Mouse (Mus musculus): ENCODE data around the gene Cd28. TPM values are rescaled to one million over a fixed set of nuclear protein-coding genes. Genes with fewer than 3 reads are reported as not detected.

Gene Cd28
- total RNA-seq, 2 experiments from 2014 or later = 1.3 to 5.9 TPM

DNA sequence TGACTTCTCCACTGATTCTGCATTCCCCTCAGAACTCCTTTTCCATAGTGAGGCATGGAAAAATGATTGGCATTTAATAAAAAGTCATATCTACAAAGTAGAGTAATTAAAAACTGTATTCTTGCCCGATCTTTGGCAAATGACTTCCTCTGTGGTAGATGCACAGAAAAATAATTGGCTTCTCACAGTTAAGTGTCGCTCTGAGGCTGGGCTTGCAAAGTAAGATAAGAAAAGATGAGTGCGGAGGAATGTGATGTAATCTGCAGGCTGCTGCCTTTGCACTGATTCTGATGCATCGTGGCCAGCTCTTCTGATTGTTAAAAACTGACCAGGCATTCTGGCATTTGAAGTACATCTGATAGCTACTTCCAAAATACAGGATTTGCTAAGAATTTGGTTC, 32.3 kb downstream of the Cd28 start:
- no peak for ATAC-seq (replicated peaks; ENCODE audit: low FRiP score, poor library complexity, severe bottlenecking)

DNA sequence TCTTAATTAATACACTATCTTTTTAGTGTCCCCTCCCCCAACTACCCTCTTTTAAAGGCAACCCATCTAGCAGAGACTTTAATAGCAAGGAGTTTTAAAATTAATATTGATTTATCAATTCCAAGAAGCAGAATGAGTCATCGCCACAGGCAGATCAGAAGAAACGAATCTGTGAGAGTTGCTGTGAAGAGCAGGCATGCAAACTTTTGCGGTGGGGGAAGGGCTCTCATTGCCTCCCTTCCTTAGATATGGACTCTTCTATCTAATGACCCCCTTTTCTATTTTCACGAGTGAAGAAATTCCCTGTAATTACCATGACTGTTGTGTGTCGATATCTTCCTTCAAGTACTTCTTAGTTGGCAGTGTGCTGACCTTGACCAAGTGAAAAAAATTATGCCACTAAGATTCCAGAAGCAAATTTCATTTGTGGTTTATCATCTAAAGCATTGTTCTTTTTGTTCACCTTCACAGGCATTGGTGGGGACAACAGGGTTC, 32.8 kb downstream of the Cd28 start:
- ATAC-seq (replicated peaks; ENCODE audit: low FRiP score, poor library complexity, severe bottlenecking) = no peak

DNA sequence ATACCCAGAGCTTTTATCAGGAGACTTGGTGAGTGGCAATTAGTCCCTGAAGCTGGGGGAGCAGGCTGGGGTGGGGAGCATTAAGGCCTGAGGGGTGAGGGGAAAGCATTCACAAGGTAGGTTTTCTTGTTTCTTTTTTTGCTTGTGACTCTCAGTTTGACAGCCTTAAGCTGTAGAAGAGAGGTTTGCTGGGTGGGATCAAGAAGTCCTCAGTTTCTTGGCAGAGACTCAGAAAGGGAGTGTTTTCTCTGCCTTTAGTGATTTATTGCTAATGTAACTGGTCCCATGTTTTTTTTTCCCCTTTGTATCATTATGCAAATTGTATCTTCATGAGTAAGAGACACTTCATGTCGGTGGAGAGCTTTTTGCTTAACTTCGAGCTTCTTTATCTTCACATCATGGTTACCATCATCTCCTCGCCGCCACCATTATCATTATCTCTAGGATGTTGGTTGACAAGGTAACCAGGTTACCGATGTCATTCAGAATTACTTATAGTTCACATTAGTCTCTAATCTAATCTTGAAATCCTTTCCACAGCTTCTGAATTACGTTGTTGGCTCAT, 33.7 kb downstream of the Cd28 start:
- no peak for ATAC-seq (replicated peaks; ENCODE audit: low FRiP score, poor library complexity, severe bottlenecking)

DNA sequence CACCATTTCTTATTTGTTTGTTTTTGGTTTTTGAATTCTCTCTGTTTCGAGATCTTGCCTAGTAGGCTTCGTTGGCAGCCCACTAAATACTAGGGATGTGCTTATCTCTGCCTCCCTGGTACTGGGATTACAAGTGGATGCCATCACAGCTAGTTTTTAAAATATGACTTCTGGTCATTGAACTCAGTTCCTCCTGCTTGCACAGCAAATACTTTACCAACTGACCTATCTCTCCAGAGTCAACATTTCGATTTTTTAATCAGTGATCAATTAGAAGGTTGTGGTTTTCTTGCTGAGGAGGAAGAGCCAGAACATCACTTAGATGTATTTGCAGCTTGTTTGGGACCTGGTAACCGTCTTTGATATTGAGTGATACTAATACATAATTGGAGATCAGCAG, 34.4 kb downstream of the Cd28 start:
- no peak for ATAC-seq (replicated peaks; ENCODE audit: low FRiP score, poor library complexity, severe bottlenecking)

DNA sequence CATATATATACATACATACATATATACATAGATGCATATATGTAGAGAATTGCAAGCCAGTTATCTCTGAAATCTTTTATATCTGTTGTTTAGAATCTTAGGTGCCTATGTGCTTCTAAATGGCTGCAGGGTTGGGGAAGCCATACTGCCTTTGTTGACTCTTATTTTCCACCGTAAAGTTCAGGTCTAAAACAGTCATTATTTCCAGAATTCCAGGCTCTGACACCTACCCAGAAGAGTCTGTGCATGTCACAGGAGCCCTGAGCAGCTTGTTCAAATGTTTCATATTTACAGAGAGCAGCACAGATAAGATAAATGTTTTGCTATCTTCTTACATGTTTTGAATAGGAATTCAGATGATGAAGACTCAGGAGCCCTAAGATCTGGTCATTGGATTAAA, 36.4 kb downstream of the Cd28 start:
- ATAC-seq (replicated peaks; ENCODE audit: low FRiP score, poor library complexity, severe bottlenecking) = no peak

DNA sequence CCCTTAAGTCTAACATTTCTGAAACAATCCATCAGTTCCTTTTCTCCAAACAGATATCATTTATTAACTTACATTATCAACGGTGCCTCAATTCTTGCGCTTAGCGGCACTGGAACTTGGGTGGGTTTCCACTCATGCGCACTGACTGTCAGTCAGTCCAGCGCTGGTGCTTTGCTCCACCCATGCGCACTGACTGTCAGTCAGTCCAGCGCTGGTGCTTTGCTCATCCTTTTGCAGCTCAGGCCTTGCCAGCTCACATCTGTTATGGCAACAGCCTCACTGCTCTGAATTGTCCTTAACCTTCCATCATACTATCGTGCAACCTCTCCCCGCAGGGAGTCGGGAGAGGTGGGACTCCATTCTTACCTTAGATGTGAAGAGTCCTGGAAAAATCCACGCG, 37.4 kb downstream of the Cd28 start:
- ATAC-seq (replicated peaks; ENCODE audit: low FRiP score, poor library complexity, severe bottlenecking) = no peak

DNA sequence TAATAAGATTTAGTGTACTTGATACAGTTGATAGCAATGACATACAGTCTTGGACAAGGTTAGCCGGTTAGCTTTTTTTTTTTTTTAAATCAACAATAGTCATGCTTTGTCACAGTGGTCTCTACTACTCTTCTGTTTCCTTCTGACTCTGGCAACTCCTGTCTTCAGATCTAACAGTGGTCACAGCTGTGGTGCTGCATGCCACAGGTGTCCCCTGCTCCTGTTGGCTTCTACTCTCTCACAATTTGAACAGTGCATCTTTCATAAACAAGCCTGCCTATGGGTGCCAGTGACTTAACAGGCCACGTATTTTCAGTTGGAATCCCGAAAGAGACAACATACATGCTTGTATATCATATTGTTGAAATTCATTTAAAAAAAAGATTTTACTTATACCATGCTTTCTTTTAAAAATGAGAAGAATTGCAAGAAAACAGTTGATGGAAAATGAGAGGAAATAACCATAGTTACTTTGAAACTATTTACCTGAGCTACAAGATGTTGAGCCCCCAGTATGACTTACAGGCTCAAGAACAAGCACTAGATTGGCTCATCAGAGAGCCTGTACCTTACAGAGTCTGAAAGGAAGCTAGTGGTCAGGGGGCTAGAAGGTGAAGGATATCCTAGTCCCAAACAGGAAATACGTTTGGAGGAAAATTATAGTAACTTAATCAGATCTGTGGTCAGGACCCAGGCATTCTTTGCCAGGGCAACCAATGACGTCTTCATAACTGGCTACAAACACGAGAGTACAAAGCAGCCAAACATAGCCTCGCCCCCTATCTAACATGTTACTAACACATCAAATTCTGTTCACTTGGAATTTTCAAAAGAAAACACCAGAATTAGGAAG, 39.0 kb downstream of the Cd28 start:
- ATAC-seq (replicated peaks; ENCODE audit: low FRiP score, poor library complexity, severe bottlenecking) = no peak

DNA sequence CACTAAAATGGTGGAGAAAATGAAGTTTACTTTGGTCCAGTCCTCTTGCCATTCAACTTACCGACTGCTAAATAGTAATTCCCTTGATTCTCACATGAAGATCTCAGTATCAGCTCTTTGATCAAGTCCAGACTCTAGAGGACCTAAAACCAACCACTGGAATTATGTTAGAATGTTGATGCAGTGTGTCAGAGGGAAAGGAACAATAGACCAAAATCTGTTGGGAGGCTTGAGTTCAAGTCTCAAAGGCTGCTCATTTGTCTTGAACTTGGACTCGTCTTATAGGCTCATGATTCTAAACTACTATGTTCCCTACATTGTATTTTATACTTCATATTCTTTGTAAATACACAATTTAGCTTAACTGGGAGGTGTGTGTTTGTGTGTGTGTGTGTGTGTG, 41.0 kb downstream of the Cd28 start:
- ATAC-seq (replicated peaks; ENCODE audit: low FRiP score, poor library complexity, severe bottlenecking) = no peak

DNA sequence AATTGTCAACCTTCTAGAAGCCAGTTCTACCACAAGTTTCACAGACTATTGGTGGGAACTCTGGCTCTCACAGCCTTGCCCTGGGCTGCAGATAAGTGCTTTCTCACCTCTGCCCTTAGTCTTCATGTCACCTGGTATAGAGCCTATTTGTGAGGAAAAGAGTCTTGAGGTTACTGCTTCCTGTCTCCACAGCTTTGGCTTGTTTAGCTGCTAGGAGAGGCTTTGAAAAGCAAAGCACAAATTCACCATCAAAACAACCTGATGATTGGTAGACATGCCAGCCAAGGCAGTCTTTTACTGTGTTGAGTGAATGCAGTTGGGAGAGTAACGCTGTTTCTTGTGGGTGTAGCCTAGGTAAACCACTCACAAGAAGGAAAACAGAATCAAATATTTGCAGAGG, 41.6 kb downstream of the Cd28 start:
- no peak for ATAC-seq (replicated peaks; ENCODE audit: low FRiP score, poor library complexity, severe bottlenecking)

DNA sequence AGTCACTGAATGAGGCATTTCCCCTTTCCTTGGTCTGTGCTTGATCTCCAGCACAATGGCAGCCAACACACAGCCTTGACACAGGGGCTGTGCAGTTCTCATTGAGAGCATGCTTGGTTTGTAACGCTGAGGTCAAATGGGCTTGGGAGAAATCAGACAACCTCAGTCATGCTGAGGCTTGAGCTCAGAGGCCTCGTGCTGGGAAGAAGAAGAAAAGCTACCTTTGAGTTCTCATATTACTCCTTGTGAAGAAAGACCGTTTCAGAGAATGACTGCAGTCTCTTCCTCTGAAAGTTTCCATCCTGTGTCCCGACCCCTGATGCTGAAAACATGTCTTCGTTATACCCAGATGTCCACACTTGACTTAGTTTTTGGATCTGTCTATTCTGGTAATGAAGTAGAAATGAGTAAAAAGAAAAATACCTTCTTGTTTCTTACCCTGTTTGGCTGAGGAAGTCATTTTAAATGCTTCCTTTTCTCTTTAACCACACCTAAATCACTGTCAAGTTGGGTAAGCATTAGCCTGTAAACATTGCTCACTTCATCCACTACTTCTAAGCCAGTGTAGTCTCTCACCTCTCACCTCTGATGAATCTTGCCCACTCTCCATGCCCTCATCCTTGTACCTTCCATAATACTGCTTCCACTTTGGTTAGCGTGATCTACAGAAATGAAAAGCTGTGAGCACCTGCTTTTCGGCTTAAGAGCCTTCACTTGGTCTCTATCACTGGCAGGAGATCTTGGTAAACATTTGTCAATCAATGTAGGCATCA, 43.1 kb downstream of the Cd28 start:
- no peak for ATAC-seq (replicated peaks; ENCODE audit: low FRiP score, poor library complexity, severe bottlenecking)

DNA sequence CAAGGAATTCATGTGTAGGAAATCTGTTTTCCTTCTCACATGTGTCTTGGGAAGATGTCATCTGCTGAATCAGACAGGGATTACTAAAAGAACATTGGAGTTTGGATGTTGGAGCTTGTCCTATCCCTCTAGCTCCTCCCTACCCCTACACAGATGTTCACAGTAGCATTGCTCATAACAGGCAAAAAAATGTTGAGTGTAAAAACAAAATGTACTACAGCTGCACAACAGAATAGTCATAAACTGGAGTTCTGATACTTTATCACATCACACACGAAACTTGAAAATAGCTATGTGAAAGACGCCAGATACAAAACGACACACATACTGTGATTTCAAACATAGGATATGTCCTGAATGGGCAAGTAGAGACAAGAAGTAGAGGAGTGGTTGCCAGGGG, 43.9 kb downstream of the Cd28 start:
- no peak for ATAC-seq (replicated peaks; ENCODE audit: low FRiP score, poor library complexity, severe bottlenecking)

DNA sequence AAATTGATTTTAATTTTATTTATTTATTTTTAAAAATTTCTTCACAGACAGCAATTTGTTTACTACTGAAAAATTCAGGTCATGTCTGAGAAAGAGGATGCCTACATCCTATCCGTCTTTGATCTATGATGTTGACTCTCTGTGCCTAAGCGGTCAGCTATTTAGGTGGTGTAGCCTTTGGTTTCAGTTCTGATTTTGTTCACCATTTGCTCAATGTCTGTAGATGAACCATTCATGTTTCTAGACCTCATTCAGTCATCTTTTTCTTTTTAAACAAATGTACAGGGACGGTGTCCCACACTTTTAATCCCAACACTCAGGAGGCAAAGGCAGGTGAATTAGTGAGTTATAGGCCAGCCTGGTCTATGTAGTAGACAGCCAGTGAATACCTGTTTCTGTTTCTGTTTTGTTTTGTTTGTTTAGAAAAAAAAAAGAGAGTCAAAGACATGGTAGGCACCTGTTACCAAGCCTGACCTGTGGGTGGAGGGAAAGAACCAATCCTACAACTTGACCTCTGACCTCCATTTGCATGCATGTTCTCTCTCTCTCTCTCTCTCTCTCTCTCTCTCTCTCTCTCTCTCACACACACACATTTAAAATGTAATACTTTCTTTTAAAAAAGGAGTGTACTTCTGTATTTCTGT, 45.0 kb downstream of the Cd28 start:
- no peak for ATAC-seq (replicated peaks; ENCODE audit: low FRiP score, poor library complexity, severe bottlenecking)

DNA sequence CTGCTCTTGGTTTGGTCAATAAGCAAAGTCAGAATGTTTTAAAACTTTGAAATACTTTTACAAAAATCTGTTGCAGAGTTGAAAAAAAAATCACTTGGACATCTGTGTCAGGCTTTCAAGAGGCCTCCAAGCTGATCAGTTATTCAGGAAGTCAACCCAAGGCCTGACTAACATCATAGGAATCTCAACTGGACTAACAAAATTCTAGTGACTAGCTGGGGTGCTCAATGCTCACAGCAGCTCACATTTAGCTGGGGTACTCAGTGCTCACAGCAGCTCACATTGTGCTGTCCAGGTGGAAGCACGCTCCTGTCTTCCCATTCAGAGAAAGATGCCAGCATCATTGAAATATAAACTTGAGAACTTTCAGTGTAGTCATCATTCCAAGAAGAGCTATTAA, 45.9 kb downstream of the Cd28 start:
- no peak for ATAC-seq (replicated peaks; ENCODE audit: low FRiP score, poor library complexity, severe bottlenecking)

DNA sequence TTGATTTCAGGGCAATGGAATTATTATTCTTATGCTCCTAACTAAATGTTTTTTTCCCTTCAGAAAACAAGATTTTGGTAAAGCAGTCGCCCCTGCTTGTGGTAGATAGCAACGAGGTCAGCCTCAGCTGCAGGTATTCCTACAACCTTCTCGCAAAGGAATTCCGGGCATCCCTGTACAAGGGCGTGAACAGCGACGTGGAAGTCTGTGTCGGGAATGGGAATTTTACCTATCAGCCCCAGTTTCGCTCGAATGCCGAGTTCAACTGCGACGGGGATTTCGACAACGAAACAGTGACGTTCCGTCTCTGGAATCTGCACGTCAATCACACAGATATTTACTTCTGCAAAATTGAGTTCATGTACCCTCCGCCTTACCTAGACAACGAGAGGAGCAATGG, 46.3 kb downstream of the Cd28 start:
- no peak for ATAC-seq (replicated peaks; ENCODE audit: low FRiP score, poor library complexity, severe bottlenecking)

DNA sequence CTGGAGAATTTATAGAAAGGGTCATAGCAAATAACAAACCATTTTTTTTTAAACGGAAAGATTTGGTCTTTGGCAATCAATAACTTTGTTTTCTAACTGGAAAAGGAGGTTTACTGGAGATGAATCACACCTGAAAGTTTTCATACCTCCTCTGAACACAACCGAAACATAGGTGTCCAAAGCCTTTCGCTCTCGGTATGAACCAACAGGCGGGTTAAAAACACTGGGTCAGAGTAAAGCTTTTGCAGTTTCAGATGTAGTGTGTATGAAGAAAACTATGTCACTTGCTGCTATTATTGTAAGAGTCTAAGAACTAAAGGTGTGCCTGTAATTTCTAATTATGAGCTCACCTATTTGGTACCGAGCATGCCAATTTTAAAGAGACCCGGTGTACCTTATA, 55.2 kb downstream of the Cd28 start:
- ATAC-seq (replicated peaks; ENCODE audit: low FRiP score, poor library complexity, severe bottlenecking) = no peak

DNA sequence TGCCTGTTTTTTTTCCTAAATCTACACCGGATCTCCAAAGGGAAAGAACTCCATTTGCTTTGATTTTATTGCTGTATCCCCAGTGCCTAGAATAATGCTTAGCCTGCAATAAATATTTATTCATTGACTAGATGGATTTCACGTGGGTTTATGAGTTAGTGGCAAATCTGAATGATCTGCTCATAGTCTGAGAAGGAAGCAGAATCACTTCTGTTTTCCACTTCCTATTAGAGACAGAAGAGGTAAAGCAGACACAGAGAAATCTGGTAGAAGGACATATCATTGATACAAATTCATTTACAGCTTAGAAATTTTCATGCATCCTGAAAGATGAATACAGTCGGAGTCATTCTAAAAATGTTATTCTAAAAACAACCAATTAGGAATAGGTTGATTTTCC, 56.6 kb downstream of the Cd28 start:
- ATAC-seq (replicated peaks; ENCODE audit: low FRiP score, poor library complexity, severe bottlenecking) = no peak

DNA sequence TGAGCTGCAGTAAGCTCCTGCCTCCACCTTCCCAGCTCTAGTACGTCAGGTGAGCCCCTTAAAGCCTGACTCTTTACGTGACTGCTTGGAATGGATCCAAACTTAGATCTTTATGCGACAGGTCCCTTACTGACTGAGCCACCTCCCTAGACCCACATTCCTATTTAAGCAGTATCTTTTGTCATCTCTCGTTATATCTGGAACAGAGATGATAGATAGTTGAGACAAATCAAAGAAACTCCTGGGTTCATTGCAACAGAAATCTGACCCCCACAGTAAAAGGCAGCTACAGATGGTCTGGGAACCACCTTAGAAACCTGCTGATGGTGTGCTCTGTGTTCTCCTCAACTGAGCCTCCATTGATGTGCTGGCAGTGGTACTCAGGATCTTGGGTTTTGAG, 59.6 kb downstream of the Cd28 start:
- ATAC-seq (replicated peaks; ENCODE audit: low FRiP score, poor library complexity, severe bottlenecking) = no peak

DNA sequence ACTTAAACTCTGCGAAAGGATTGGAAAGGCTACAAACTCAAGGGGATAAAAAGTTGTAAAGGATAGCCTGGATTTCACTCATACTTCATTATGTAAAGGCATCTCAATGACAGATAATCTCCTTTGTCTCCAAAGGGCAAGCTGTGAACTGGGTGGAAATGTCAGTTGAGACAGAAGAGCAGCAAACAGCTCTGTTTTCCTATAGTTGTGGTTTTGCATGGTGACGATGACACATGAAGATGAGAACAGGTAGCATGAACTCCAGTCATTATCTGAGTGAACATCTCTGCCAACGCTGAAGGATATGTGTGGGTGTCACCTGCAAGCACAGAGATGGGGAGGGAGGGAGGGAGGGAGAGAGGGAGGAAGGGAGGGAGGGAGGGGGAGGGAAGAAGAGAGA, 60.3 kb downstream of the Cd28 start:
- no peak for ATAC-seq (replicated peaks; ENCODE audit: low FRiP score, poor library complexity, severe bottlenecking)

DNA sequence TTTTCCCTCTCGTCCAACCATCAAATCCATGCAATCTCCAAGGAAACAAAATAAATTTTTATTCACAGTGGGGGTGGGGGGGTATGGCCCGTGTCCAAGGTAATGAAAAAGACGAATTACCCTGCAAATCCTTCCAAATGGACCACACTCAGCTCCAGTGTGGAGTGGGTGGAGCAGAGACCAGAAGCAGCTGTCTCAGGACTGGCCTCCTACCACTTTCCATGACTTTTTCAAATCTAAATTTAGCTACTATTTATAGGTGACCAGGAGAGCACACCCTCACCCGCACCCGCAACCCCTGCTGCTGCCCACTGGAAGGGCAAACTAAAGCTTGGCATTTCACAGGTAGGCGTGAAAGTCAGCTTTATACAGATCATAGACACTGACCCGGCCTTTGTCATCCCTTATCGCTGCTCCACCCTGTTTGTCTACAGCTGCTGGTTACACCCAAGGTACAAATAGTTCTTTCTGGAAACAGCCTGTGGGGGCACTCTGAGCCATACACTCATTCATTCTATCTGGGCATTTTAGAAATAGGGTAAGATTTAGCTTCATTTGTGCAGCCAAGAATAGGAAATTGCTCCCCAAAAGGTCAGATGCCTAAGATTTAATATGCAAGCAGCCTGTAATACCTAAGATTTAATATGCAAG, 62.0 kb downstream of the Cd28 start:
- ATAC-seq (replicated peaks; ENCODE audit: low FRiP score, poor library complexity, severe bottlenecking) = no peak

DNA sequence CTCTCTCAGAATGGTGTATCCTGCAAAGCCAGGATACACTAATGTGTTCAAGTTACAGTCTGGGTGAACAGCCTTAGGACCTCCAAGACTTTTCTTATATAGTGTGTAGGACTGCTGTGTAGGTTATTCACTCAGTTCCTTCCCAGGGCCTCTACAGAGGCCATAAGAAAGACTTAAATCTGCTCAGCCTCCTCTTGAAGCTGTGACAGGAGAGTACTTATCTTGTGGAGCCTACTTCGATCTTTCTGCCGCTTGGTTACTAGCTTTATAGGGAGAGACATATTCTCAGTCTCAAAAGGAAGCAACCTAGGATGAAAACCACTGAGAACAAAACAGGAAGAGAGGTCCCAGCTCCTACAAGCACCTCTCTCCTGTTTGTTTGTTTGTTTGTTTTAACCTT, 62.6 kb downstream of the Cd28 start:
- no peak for ATAC-seq (replicated peaks; ENCODE audit: low FRiP score, poor library complexity, severe bottlenecking)

Data from erythroid progenitor cell, adult 5-6 weeks (primary cell).